Mouse (Mus musculus) stomach, embryonic 15.5 days (tissue): Measurements from ENCODE around the gene Otx2. TPM values are rescaled to one million over a fixed set of nuclear protein-coding genes. Genes with fewer than 3 reads are reported as not detected.

ENCODE experiments used
- ATAC-seq: fragments of 200-750 bp; cut with Nextera tagmentation; 2 replicates; pipeline ENCODE4 v1.8.0; 2017; ENCODE audit warnings: low read depth, moderate number of reproducible peaks, moderate TSS enrichment; ENCODE audit not compliant: insufficient read depth, low FRiP score
- H3K27ac ChIP-seq: fragments of 300-500 bp; sonication (generic); 2 replicates; pipeline ENCODE4 v1.5.1; 2015; ENCODE audit warnings: mild to moderate bottlenecking, inconsistent platforms
- H3K27me3 ChIP-seq: fragments of 300-500 bp; sonication (generic); replicated peaks from 2 replicates; pipeline ENCODE4 v1.6.1; 2015; ENCODE audit warnings: inconsistent platforms
- H3K36me3 ChIP-seq: fragments of 300-500 bp; sonication (generic); 2 replicates; pipeline ENCODE4 v1.6.1; 2015; ENCODE audit warnings: inconsistent platforms
- H3K4me1 ChIP-seq: fragments of 300-500 bp; sonication (generic); 2 replicates; pipeline ENCODE4 v1.6.1; 2015; ENCODE audit warnings: inconsistent platforms
- H3K4me2 ChIP-seq: fragments of 300-500 bp; sonication (generic); 2 replicates; pipeline ENCODE4 v1.6.1; 2015; ENCODE audit warnings: mild to moderate bottlenecking, inconsistent platforms
- H3K4me3 ChIP-seq: fragments of 300-500 bp; sonication (generic); replicated peaks from 2 replicates; pipeline ENCODE4 v1.5.1; 2015; ENCODE audit warnings: inconsistent platforms
- H3K9ac ChIP-seq: fragments of 300-500 bp; sonication (generic); 2 replicates; pipeline ENCODE4 v1.6.1; 2015; ENCODE audit warnings: inconsistent platforms
- H3K9me3 ChIP-seq: fragments of 300-500 bp; sonication (generic); 2 replicates; pipeline ENCODE4 v1.6.1; 2016; ENCODE audit warnings: inconsistent platforms
- WGBS: fragments of 180-500 bp; shearing (Covaris S2); methylation state at CpG from one replicate; pipeline ENCODE4 v1.1.7; 2015; 5-methylcytosine and 5-hydroxymethylcytosine counted together
- polyA plus RNA-seq: library from polyadenylated mRNA; unstranded; fragments of >200 nt; fragmentation: Nextera tagmentation; extraction: Ambion mirVana; gene quantifications from 2 replicates; pipeline ENCODE4 v1.2.1, GENCODE M21; 2015

Gene Otx2
- polyA plus RNA-seq, 1 experiment from 2014 or later, result 0.22 TPM

DNA sequence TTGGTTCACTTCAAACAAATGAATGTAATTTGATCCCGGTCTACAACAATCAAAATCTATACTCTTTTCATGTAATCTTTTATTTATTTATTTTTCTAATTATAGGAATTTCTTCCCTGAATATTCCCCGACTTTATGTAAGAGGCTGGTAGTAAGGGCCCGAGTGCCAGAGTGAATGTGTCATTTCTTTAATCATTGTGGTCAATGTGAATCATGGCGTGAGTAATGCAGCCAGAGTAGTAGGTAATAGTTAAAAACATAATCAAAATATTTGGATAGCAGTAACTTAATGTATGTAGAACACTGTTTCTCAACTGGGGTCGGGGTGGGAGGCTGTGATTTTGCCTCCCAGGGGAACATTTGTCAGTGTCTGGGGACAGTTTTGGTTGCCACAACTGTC, 6.0 kb upstream of the Otx2 start:
- WGBS, result 62% methylated on average over 5 of the region's 5 CpGs
- H3K36me3 ChIP-seq, result no peaks in the 10 kb centered on the region
- ATAC-seq, result no peak
- H3K9me3 ChIP-seq, result no peaks in the 10 kb centered on the region
- H3K4me2 ChIP-seq, result no peak overlapping the region
- no peak overlapping the region for H3K9ac ChIP-seq
- peaks cover 34% of the 10 kb centered on the region for H3K27me3 ChIP-seq
- no peaks in the 10 kb centered on the region for H3K4me1 ChIP-seq
- no peak overlapping the region for H3K4me3 ChIP-seq
- no peak overlapping the region for H3K27ac ChIP-seq

DNA sequence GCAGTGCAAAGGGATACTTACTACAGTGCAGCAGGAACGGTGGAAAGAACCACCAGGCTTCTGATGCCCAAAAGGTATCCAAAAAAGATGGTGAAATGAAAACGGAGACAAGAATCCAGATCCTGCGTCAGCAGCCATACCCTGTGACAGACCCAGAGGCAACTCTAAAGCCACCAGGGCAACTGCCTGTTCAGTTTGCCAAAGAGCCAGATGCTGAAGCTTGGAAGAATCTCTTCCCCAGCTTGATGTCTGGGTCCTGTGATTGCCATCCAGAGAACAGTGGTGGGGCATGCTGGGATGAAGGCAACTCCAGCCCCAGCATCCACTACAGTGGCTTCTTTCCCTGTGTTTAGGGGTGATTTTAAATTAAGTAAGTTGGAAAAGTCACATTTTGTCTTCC, 5.1 kb upstream of the Otx2 start:
- Histone ChIP-seq H3K4me2 (no peak overlapping the region), H3K36me3 (no peaks in the 10 kb centered on the region), H3K9me3 (no peaks in the 10 kb centered on the region), H3K4me3 (no peak overlapping the region), H3K9ac (no peak overlapping the region), H3K27me3 (peaks cover 43% of the 10 kb centered on the region), H3K4me1 (peaks cover 5% of the 10 kb centered on the region; the same call in 1 of the 2 replicates), H3K27ac (no peak overlapping the region)
- WGBS, result 81% methylated on average over 3 of the region's 3 CpGs
- no peak for ATAC-seq

DNA sequence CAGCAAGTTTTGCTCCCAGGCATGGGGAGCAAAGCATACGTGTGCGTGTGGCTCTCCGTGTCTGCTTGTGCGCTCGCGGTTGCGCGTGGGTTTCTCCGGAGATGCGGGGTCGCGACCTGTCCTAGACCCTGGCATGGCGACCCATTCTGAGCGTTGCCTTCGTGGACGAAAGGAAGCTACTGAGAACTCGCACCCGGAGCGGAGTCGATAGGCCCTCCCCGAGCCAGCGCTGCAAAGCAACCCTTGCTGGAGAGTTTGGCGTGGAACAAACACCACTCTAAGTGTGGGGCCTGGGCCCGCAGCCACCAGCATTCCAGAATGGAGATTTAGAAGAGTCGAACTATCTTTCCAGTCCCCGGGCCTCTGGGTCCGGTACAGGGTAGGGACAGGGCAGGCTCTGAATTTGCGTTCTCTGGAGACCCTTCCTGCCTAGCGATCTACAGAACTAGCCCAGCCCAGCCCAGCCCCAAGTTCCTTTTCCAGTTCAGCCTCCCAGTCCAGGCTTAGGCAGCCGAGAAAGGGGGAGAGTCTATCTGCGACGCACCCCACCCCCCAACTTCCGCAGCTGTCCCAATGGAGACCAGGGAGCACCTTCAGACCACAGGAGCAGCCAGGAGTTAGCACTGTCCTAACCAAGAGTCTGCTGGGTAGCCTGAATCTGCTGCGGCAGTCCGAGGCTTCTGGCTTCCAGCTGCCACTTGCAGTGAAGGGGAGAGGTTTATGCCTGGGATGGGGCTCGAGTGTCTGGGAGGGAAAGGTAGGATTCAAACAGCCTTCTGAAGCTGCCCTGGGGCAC, 615 bp upstream of the Otx2 start:
- Histone ChIP-seq H3K27me3 (peaks cover 74% of the 10 kb centered on the region), H3K4me3 (no peak overlapping the region), H3K27ac (no peak overlapping the region), H3K4me1 (peaks cover 7% of the 10 kb centered on the region; the same call in 1 of the 2 replicates), H3K36me3 (no peaks in the 10 kb centered on the region), H3K4me2 (peak overlapping the region; percentile 10; the same call in 1 of the 2 replicates), H3K9ac (no peak overlapping the region), H3K9me3 (no peaks in the 10 kb centered on the region)
- no peak for ATAC-seq
- 3% methylated on average over 36 of the region's 36 CpGs for WGBS

DNA sequence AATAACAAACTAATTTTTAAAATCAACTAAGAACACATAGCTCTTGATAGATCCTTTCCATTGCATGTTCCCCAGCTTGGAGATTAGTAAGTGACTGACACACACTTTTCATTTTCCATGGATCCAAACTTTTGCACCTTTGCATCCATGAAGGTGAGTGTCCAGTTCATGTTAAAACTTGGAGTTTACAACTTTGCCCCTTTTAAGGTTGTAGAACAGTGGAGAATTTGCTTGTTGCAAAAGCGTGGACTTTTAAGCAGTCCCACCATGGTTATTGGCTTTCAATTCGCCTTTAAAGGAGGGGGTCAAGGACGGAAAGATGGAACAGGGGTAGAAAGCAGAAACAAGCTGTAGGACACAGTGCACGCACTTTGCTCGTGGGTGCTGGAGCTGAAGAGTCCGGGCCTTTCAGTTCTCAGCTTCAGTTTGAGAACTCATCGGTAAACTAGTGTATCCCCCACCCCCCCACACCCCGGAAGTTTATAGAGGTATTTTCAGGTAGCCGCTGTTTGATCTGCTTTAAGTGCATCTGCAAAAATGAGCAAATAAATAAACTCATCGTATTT, 925 bp downstream of the Otx2 start:
- no peak overlapping the region for H3K9ac ChIP-seq
- no peak for ATAC-seq
- H3K4me2 ChIP-seq, result no peak overlapping the region
- H3K27ac ChIP-seq, result no peak overlapping the region
- WGBS, result 10% methylated on average over 10 of the region's 10 CpGs
- no peak overlapping the region for H3K4me3 ChIP-seq
- H3K4me1 ChIP-seq, result peaks cover 7% of the 10 kb centered on the region; the same call in 1 of the 2 replicates
- no peaks in the 10 kb centered on the region for H3K36me3 ChIP-seq
- no peaks in the 10 kb centered on the region for H3K9me3 ChIP-seq
- H3K27me3 ChIP-seq, result peaks cover 80% of the 10 kb centered on the region

DNA sequence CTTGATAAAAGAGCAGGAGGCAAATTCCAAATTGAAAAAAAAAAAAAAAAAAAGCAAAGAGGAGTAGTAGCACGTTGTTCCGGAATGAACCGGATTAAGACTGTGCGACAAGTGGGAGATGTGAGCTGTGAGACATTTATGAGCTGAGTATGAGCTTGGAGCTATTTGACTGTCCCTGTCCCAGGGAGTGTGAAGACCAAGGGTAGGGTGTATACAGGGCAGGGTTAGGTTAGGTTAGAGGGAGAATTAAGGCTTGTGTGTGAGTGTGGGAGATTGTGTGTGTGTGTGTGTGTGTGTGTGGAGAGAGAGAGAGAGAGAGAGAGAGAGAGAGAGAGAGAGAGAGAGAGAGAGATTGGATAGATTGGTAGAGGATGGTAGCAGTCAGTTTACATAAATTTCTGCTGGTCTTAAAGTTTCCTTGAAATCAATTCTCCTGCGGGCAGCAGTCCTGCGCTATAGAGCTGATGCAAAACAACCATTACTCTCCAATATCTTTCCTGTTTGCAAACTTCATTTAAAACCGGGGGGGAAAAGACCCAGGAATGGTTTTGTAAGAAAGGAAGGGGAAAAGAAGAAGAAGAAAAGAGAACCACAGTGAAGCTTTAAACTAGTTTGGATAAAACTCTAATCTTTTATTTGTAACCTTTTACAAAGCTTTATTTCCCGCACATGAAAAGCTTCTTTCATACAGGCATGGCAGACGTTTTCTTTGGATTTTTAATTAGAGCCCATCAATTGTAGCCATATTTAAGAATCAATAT, 2.0 kb downstream of the Otx2 start:
- no peak overlapping the region for H3K4me2 ChIP-seq
- no peak overlapping the region for H3K4me3 ChIP-seq
- H3K9ac ChIP-seq, result no peak overlapping the region
- H3K36me3 ChIP-seq, result no peaks in the 10 kb centered on the region
- WGBS, result 36% methylated on average over 9 of the region's 9 CpGs
- no peak overlapping the region for H3K27ac ChIP-seq
- ATAC-seq, result no peak
- H3K4me1 ChIP-seq, result peaks cover 7% of the 10 kb centered on the region; the same call in 1 of the 2 replicates
- H3K9me3 ChIP-seq, result no peaks in the 10 kb centered on the region
- peaks cover 85% of the 10 kb centered on the region for H3K27me3 ChIP-seq

DNA sequence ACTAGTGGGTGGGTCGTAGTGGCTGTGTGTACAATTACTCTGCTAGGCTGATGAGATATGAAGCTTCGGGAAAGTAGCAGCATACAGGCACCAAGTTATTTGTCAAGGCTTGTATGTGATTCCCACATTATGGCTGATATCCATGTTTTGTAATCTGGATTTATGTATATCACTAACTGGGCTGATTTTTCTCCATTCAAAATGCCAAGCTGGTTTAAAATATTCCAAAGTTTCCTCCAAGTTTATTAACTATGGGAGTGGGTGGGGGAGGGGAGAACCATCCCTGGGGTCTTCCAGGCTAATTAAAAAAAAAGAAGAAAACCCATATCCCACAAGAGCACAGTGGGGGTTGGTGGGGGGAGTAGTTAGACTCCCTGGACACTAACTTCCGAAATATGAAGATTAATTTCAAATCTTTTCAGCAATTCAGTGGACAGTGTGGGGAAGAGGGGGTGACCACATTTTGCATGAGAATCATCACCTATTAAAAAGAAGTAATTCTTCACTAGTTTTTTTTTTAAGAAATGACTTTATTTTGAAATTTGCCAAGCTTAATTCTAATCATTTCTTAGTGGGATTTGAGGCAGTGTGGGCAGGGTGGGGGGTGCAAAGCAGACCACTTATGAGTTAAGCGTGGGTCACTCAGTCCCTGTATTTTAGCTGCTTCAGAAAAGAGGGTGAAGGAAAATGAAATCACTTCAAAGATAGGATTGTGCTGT, 2.7 kb downstream of the Otx2 start:
- Histone ChIP-seq H3K4me2 (no peak overlapping the region), H3K9ac (no peak overlapping the region), H3K4me1 (peaks cover 7% of the 10 kb centered on the region; the same call in 1 of the 2 replicates), H3K27me3 (peaks cover 85% of the 10 kb centered on the region), H3K9me3 (no peaks in the 10 kb centered on the region), H3K4me3 (no peak overlapping the region), H3K36me3 (no peaks in the 10 kb centered on the region), H3K27ac (no peak overlapping the region)
- ATAC-seq, result no peak
- 43% methylated on average over 4 of the region's 4 CpGs for WGBS

DNA sequence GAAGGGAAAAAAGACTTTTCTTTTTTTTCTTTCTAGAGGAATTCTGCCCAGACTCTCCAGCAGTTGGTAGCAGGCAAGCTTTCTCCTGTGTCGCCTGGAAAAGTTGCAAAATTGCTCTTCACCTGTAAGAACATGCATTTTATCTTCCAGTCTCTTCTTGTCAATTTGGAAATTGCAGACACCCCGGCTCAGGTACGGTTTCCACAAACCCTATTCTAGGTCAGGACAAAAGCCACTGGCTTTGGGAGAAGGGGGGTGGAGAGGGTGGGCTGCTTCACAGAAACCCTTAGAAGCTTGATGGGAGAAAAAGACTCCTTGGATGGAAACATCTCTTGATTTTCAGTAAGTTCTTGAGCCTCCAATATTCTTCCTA, 3.4 kb downstream of the Otx2 start:
- Histone ChIP-seq H3K36me3 (no peaks in the 10 kb centered on the region), H3K9me3 (no peaks in the 10 kb centered on the region), H3K4me2 (no peak overlapping the region), H3K4me1 (peaks cover 7% of the 10 kb centered on the region; the same call in 1 of the 2 replicates), H3K9ac (no peak overlapping the region), H3K27me3 (peaks cover 83% of the 10 kb centered on the region), H3K4me3 (no peak overlapping the region), H3K27ac (no peak overlapping the region)
- 8% methylated on average over 3 of the region's 3 CpGs for WGBS
- no peak for ATAC-seq

DNA sequence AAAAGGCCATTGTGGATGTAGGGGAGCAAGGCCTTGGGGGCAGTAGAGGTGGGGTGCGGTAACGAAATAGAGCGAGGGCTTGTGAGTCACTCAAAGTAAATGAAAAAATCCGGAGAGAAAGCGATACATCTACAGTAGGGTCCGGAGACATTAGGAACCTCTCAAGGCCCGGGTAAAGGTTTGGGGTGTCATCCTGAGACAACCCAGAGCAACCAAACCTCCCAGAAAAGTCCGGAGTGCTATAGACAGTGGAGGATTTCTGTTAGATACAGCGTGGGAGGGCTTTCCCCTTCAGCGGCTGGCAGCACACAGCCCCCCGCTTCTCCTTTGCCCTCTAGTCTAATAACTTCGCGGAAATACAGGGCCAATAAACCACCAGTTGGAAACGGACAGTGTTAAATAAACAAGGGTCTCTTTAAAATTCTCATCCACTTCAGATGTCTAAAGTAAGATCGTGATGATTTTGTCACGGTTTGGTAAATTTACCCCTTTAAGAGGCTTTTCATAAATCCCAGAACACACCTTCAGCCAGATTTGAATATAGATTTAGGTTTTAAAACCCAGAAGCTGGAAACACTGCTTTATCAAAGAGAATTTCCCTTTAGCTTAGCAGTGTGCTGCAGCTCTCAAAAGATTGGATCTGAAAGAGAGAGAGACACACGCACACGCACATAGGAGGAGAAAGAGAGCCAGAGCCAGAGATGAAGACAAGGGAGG, 3.9 kb downstream of the Otx2 start:
- no peak overlapping the region for H3K4me2 ChIP-seq
- 3% methylated on average over 18 of the region's 18 CpGs for WGBS
- H3K36me3 ChIP-seq, result no peaks in the 10 kb centered on the region
- no peak for ATAC-seq
- no peak overlapping the region for H3K9ac ChIP-seq
- no peak overlapping the region for H3K4me3 ChIP-seq
- H3K27me3 ChIP-seq, result peaks cover 84% of the 10 kb centered on the region
- H3K27ac ChIP-seq, result no peak overlapping the region
- peaks cover 7% of the 10 kb centered on the region; the same call in 1 of the 2 replicates for H3K4me1 ChIP-seq
- no peaks in the 10 kb centered on the region for H3K9me3 ChIP-seq

DNA sequence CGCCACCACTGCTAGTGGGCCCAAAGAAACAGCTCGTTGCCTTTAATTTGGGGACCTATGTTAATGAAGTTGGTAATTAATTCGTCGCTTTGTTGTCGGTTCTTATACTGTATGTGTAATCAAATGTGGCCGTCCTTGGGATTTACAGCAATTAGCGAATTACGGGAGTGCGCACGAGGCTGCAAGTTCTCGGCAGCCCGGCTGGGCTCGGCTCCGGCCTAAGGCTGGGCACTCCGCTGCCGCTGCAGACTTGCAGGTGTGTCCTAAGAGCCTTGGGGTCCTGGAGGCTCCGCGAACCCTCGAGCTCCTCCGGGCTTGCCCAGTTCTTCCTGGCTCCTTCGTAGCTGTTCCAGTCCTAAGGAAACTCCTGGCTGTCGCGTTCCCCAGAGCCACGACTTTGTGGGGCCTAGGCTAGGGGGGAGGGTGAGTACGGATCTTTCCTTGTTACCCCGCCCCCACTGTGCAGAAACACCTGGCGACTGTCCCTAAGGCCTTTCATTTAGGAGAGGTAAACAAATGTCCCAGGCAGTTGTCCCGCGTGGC, 4.8 kb downstream of the Otx2 start:
- ATAC-seq, result peak; percentile 31; the same call in 1 of the 2 replicates
- Histone ChIP-seq H3K4me1 (peaks cover 3% of the 10 kb centered on the region; the same call in 1 of the 2 replicates), H3K4me3 (no peak overlapping the region), H3K9ac (no peak overlapping the region), H3K4me2 (no peak overlapping the region), H3K27me3 (peaks cover 81% of the 10 kb centered on the region), H3K36me3 (no peaks in the 10 kb centered on the region), H3K27ac (no peak overlapping the region), H3K9me3 (no peaks in the 10 kb centered on the region)
- WGBS, result 1% methylated on average over 29 of the region's 29 CpGs

DNA sequence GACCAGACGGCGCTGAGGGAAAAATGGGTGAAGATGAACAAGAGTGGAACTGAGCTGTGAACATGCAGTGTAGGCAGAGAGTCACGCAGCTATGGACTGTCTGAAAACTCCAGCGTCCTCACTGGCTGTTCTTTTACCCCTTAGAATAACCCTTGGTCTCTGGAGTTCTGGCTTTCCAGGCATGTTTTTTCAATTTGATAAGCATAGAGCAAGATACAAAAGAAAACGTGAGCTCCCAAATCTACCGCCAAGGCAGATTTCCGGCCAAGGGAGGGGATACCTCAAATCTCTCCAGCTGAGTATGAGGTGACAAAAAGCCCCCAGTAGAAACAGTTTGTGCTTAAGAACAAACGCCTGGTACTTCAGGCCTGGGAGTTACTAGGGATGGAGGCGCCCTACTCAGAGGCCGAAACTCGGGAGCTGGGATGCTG, 5.6 kb downstream of the Otx2 start:
- no peak overlapping the region for H3K9ac ChIP-seq
- ATAC-seq, result no peak
- H3K4me1 ChIP-seq, result no peaks in the 10 kb centered on the region
- no peaks in the 10 kb centered on the region for H3K9me3 ChIP-seq
- no peaks in the 10 kb centered on the region for H3K36me3 ChIP-seq
- H3K4me3 ChIP-seq, result no peak overlapping the region
- H3K27me3 ChIP-seq, result peaks cover 79% of the 10 kb centered on the region
- H3K4me2 ChIP-seq, result no peak overlapping the region
- no peak overlapping the region for H3K27ac ChIP-seq
- WGBS, result 5% methylated on average over 11 of the region's 11 CpGs

DNA sequence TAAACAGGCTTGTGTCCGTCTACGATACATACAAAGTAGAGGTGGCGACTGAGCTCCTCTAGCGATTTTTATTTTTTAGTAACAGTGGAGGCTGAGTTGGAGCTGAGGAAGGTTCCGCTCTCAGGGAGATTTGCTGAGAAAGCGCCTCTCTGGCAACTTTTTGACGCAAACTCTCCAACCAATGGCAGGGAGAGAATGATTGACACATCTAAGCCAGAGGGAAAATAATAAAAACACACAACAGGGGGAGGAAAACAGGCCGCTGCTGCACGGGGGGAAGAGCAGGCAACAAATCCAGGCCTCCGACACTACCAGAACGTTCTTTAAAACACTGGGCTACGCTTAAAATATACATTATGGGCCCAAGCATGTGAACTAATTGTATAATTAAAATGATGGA, 6.2 kb downstream of the Otx2 start:
- 4% methylated on average over 12 of the region's 12 CpGs for WGBS
- Histone ChIP-seq H3K9me3 (no peaks in the 10 kb centered on the region), H3K9ac (no peak overlapping the region), H3K36me3 (no peaks in the 10 kb centered on the region), H3K4me3 (no peak overlapping the region), H3K4me2 (no peak overlapping the region), H3K4me1 (no peaks in the 10 kb centered on the region), H3K27ac (no peak overlapping the region), H3K27me3 (peaks cover 75% of the 10 kb centered on the region)
- ATAC-seq, result no peak
